Mouse (Mus musculus): ENCODE measurements around the gene Polr2f. TPM values are rescaled to one million over a fixed set of nuclear protein-coding genes. Genes with fewer than 3 reads are reported as not detected.

Gene Polr2f
- 39.6 and 43.3 TPM in 2 replicates for polyA plus RNA-seq (2012; rRNA removed)

GRCm38 (mm10) chr15:79140866-79141565 lies at the start of gene Polr2f, which contains the start of gene 1700088E04Rik:
Polr2f (plus strand) TSS chr15:79141009.
1700088E04Rik (minus strand) TSS chr15:79141253.

GRCm38 (mm10) chr15:79108421-79109320 lies 32.1 kb upstream of the Polr2f start, which contains the start of gene Micall1:
Micall1 (plus strand) TSS chr15:79108898.

GRCm38 (mm10) chr15:79165140-79165539 lies 24.3 kb downstream of the Polr2f start, which contains the start of gene Sox10:
Sox10 (minus strand) TSS chr15:79165240.

Other genes starting within 250 kb of the Polr2f start
- gene Gm49510, start 241.3 kb upstream of the Polr2f start, polyA plus RNA-seq (2012; rRNA removed): 0.04 and 0.13 TPM in 2 replicates
- 84.9 and 94.6 TPM in 2 replicates for gene Sh3bp1, start 241.2 kb upstream of the Polr2f start, polyA plus RNA-seq (2012; rRNA removed)
- gene Pdxp, start 227.1 kb upstream of the Polr2f start, polyA plus RNA-seq (2012; rRNA removed): 4.0 and 6.7 TPM in 2 replicates
- 167 and 196 TPM in 2 replicates for gene Lgals1, start 214.3 kb upstream of the Polr2f start, polyA plus RNA-seq (2012; rRNA removed)
- gene Nol12, start 206.1 kb upstream of the Polr2f start, polyA plus RNA-seq (2012; rRNA removed): 8.0 and 11.5 TPM in 2 replicates
- gene Triobp, start 193.3 kb upstream of the Polr2f start, polyA plus RNA-seq (2012; rRNA removed): 33.4 and 42.2 TPM in 2 replicates
- 63.2 and 88.2 TPM in 2 replicates for gene H1f0, start 112.6 kb upstream of the Polr2f start, polyA plus RNA-seq (2012; rRNA removed)
- gene Galr3, start 99.1 kb upstream of the Polr2f start, polyA plus RNA-seq (2012; rRNA removed): 2.5 and 5.2 TPM in 2 replicates
- 65.3 and 91.0 TPM in 2 replicates for gene Ankrd54, start 78.1 kb upstream of the Polr2f start, polyA plus RNA-seq (2012; rRNA removed)
- 56.8 and 56.9 TPM in 2 replicates for gene Eif3l, start 65.8 kb upstream of the Polr2f start, polyA plus RNA-seq (2012; rRNA removed)
- 15.1 and 17.8 TPM in 2 replicates for gene Micall1, start 32.1 kb upstream of the Polr2f start, polyA plus RNA-seq (2012; rRNA removed)
- 1.8 and 2.7 TPM in 2 replicates for gene 1700088E04Rik, start 244 bp downstream of the Polr2f start, polyA plus RNA-seq (2012; rRNA removed)
- 3.5 and 5.8 TPM in 2 replicates for gene Sox10, start 24.2 kb downstream of the Polr2f start, polyA plus RNA-seq (2012; rRNA removed)
- gene Pick1, start 88.2 kb downstream of the Polr2f start, polyA plus RNA-seq (2012; rRNA removed): 22.0 and 22.7 TPM in 2 replicates
- 0.08 TPM in 1 of 2 replicates, not detected in the other for gene Gm49486, start 88.4 kb downstream of the Polr2f start, polyA plus RNA-seq (2012; rRNA removed)
- gene Slc16a8, start 113.8 kb downstream of the Polr2f start, polyA plus RNA-seq (2012; rRNA removed): 0.37 TPM in 1 of 2 replicates, not detected in the other
- 3.0 and 7.2 TPM in 2 replicates for gene Baiap2l2, start 144.5 kb downstream of the Polr2f start, polyA plus RNA-seq (2012; rRNA removed)
- 8.7 and 8.8 TPM in 2 replicates for gene Pla2g6, start 187.4 kb downstream of the Polr2f start, polyA plus RNA-seq (2012; rRNA removed)
- gene Maff, start 205.6 kb downstream of the Polr2f start, polyA plus RNA-seq (2012; rRNA removed): 4.7 and 12.1 TPM in 2 replicates

Measured in stomach, adult 2 months (tissue).